Mouse (Mus musculus): ENCODE measurements around the gene Myo6. TPM values are rescaled to one million over a fixed set of nuclear protein-coding genes. Genes with fewer than 3 reads are reported as not detected.

Myo6 gene
- polyA plus RNA-seq, 1 experiment = 15.5 TPM

DNA sequence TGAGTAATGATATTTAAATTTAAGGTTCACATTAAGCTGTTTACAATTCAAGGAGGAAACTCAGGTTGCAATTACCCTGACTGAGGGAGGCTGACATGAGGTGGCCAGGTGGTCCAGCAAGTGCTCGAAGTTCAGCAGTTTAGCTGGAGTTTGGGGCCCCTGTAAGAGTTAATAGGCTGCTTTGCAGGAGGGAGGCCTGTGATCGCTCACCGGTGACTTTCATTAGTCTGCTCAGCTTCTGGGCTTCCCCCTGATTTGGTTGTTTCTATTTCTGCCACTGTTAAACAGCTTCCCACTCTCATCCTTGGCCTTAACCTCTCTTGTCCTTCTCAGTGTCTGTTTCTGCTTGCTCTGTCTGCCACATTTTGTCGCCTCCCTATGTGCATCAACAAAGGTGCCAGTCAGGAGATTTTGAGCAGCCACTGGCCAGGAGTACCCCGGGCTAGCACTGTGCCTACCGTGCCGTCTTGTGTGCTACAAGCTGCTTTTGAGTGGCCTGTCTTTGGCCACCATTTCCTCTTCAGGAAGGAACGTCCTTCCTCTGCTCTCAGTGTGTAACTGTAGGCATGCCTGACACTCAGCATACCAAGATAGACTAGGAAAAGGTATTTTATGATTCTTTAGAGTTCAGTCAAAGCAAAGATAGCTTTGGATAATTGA is 97.7 kb downstream of the Myo6 start:
- Histone ChIP-seq H3K27ac (ENCODE audit: insufficient read depth, low read length) (no peak overlapping the region), H3K4me3 (ENCODE audit: insufficient read depth, low read length) (no peak overlapping the region), H3K4me1 (ENCODE audit: control insufficient read depth, insufficient read depth, low read length) (no peaks in the 10 kb centered on the region)
- no peak for TF ChIP-seq POLR2A (IDR thresholded peaks at IDR 0.05; ENCODE audit: low read depth, low read length)
- TF ChIP-seq CTCF (IDR thresholded peaks at IDR 0.05; ENCODE audit: borderline replicate concordance, insufficient read depth, low read length) = no peak

GRCm38 (mm10) chr9:80266086-80266485 is 101.3 kb downstream of the Myo6 start:
- Histone ChIP-seq H3K4me1 (ENCODE audit: control insufficient read depth, insufficient read depth, low read length) (no peaks in the 10 kb centered on the region), H3K4me3 (ENCODE audit: insufficient read depth, low read length) (no peak overlapping the region), H3K27ac (ENCODE audit: insufficient read depth, low read length) (no peak overlapping the region)
- TF ChIP-seq POLR2A (IDR thresholded peaks at IDR 0.05; ENCODE audit: low read depth, low read length) (no peak), CTCF (IDR thresholded peaks at IDR 0.05; ENCODE audit: borderline replicate concordance, insufficient read depth, low read length) (no peak)

- Histone ChIP-seq H3K4me1 (ENCODE audit: control insufficient read depth, insufficient read depth, low read length) (no peaks in the 10 kb centered on the region), H3K27ac (ENCODE audit: insufficient read depth, low read length) (no peak overlapping the region), H3K4me3 (ENCODE audit: insufficient read depth, low read length) (no peak overlapping the region)
- TF ChIP-seq POLR2A (IDR thresholded peaks at IDR 0.05; ENCODE audit: low read depth, low read length) = no peak
- TF ChIP-seq CTCF (IDR thresholded peaks at IDR 0.05; ENCODE audit: borderline replicate concordance, insufficient read depth, low read length) = no peak
Measured at GRCm38 (mm10) chr9:80266507-80266906, 101.7 kb downstream of the Myo6 start.

DNA sequence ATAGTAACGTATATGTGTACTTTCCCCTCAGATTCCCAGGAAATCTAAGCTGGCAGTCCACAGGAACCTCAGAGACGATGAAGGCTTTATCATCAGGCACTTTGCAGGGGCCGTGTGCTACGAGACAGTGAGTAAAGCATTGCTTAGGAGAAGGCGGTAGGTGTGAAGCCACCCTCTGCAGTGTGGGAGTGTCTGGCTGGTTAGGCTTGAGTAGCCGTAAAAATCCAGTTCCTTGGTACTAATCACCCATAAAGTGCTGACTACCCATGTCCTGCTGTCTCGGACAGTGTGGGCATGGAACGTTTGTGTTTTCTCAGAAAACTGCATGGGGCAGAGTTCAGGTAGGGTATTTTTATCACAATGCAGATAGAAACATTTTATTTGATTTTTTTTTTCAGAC is 104.8 kb downstream of the Myo6 start:
- TF ChIP-seq POLR2A (IDR thresholded peaks at IDR 0.05; ENCODE audit: low read depth, low read length) (no peak), CTCF (IDR thresholded peaks at IDR 0.05; ENCODE audit: borderline replicate concordance, insufficient read depth, low read length) (no peak)
- no peak overlapping the region for H3K4me3 ChIP-seq (ENCODE audit: insufficient read depth, low read length)

GRCm38 (mm10) chr9:80272951-80273350 is 108.1 kb downstream of the Myo6 start:
- H3K4me3 ChIP-seq (ENCODE audit: insufficient read depth, low read length) = no peak overlapping the region
- no peak for TF ChIP-seq POLR2A (IDR thresholded peaks at IDR 0.05; ENCODE audit: low read depth, low read length)
- H3K27ac ChIP-seq (ENCODE audit: insufficient read depth, low read length) = no peak overlapping the region
- no peaks in the 10 kb centered on the region for H3K4me1 ChIP-seq (ENCODE audit: control insufficient read depth, insufficient read depth, low read length)

More for the DNA sequence above, 104.8 kb downstream of the Myo6 start:
- Histone ChIP-seq H3K27ac (ENCODE audit: insufficient read depth, low read length) (no peak overlapping the region), H3K4me1 (ENCODE audit: control insufficient read depth, insufficient read depth, low read length) (no peaks in the 10 kb centered on the region)

- H3K27ac ChIP-seq (ENCODE audit: insufficient read depth, low read length) = no peak overlapping the region
- TF ChIP-seq POLR2A (IDR thresholded peaks at IDR 0.05; ENCODE audit: low read depth, low read length) (no peak), CTCF (IDR thresholded peaks at IDR 0.05; ENCODE audit: borderline replicate concordance, insufficient read depth, low read length) (no peak)
- no peaks in the 10 kb centered on the region for H3K4me1 ChIP-seq (ENCODE audit: control insufficient read depth, insufficient read depth, low read length)
- no peak overlapping the region for H3K4me3 ChIP-seq (ENCODE audit: insufficient read depth, low read length)
Measured at GRCm38 (mm10) chr9:80275053-80275771, 110.4 kb downstream of the Myo6 start.

- H3K4me1 ChIP-seq (ENCODE audit: control insufficient read depth, insufficient read depth, low read length) = no peaks in the 10 kb centered on the region
- no peak overlapping the region for H3K4me3 ChIP-seq (ENCODE audit: insufficient read depth, low read length)
- no peak for TF ChIP-seq CTCF (IDR thresholded peaks at IDR 0.05; ENCODE audit: borderline replicate concordance, insufficient read depth, low read length)
- no peak for TF ChIP-seq POLR2A (IDR thresholded peaks at IDR 0.05; ENCODE audit: low read depth, low read length)
- H3K27ac ChIP-seq (ENCODE audit: insufficient read depth, low read length) = no peak overlapping the region
Measured at GRCm38 (mm10) chr9:80275772-80276134, 110.9 kb downstream of the Myo6 start.

DNA sequence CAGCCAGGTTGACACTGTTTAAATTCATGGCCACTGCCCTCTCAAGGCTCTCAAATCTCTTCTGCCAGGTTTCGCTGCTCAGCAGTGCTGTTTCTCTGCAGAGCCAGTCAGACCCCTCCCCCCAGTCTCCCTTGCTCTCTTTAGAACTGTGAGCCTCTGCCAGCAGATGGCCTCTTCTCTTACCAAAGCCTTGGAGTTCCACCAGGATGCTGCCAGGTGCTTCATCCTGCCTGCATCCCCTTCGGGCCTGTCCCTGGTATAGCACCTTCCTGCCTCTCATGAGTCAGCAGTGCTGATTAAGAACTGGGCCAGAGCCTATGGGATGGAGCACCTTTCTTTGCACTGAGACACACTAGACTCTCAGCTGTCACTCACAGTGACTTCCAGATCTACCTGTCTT is 112.3 kb downstream of the Myo6 start:
- Histone ChIP-seq H3K27ac (ENCODE audit: insufficient read depth, low read length) (no peak overlapping the region), H3K4me1 (ENCODE audit: control insufficient read depth, insufficient read depth, low read length) (no peaks in the 10 kb centered on the region), H3K4me3 (ENCODE audit: insufficient read depth, low read length) (no peak overlapping the region)
- TF ChIP-seq POLR2A (IDR thresholded peaks at IDR 0.05; ENCODE audit: low read depth, low read length) (no peak), CTCF (IDR thresholded peaks at IDR 0.05; ENCODE audit: borderline replicate concordance, insufficient read depth, low read length) (no peak)

DNA sequence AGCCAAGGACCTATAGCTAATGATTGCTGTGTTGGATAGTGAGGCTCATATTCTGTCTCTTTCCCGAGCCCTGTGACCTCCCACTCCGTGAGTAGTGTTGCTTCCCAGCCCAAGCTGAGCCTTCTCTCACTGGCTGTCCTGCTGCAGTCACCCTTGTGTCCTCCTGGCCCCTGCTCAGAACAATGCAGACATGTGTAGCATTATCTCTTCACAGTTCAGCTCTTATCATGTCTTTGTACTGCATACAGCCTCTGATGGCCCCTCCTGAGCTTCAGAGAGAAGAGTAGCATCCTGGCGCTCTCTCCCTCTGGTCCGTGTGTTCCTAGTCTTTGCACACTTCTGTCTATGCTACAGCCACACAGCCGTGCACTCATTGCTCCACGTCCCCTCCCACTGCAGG is 112.9 kb downstream of the Myo6 start:
- no peaks in the 10 kb centered on the region for H3K4me1 ChIP-seq (ENCODE audit: control insufficient read depth, insufficient read depth, low read length)
- H3K4me3 ChIP-seq (ENCODE audit: insufficient read depth, low read length) = no peak overlapping the region
- no peak overlapping the region for H3K27ac ChIP-seq (ENCODE audit: insufficient read depth, low read length)
- TF ChIP-seq CTCF (IDR thresholded peaks at IDR 0.05; ENCODE audit: borderline replicate concordance, insufficient read depth, low read length) = no peak
- no peak for TF ChIP-seq POLR2A (IDR thresholded peaks at IDR 0.05; ENCODE audit: low read depth, low read length)

GRCm38 (mm10) chr9:80280724-80281123 is 115.9 kb downstream of the Myo6 start:
- H3K27ac ChIP-seq (ENCODE audit: insufficient read depth, low read length) = no peak overlapping the region
- H3K4me3 ChIP-seq (ENCODE audit: insufficient read depth, low read length) = no peak overlapping the region
- H3K4me1 ChIP-seq (ENCODE audit: control insufficient read depth, insufficient read depth, low read length) = no peaks in the 10 kb centered on the region
- TF ChIP-seq CTCF (IDR thresholded peaks at IDR 0.05; ENCODE audit: borderline replicate concordance, insufficient read depth, low read length) = no peak
- no peak for TF ChIP-seq POLR2A (IDR thresholded peaks at IDR 0.05; ENCODE audit: low read depth, low read length)

Data from embryonic fibroblast, embryonic 13.5 days (primary cell).